Comparison of ENCODE assay signal across 16 mouse cellular contexts in the genomic region with DNA sequence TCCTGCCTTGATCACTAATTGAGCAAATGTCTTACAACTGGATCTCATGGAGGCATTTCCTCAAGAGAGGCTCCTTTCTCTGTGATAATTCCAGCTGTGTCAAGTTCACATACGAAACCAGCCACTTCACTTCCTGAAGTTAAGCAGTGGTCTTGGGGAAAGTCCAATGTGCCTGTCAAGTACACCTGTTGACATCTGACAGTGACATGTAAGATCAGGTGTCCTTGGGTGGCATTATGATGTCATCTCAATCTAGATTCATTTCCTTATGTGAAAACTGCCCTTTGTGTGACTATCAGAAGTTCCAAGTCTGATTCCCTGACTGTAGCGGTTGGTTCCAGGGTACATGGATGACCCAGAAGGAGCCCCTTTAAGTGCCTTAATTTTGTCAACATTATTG.
"Had no signal": no experiment of that assay in that cellular context is flagged by ENCODE, and none has a peak within 500 bp of the region (broad histone marks: within the 10 kb centered on the region; RNA-seq: fewer than 3 reads in every experiment).

No protein-coding gene starts in this region.

- DNase-seq: retina, postnatal 1 day; right cerebral cortex, adult 18-20 months; right cerebral cortex, postnatal 14 days; right cerebral cortex, postnatal 25 days; right cerebral cortex, postnatal 4 days; spleen, adult 18-20 months; thymus, adult 18-20 months; thymus, postnatal 14 days; thymus, postnatal 25 days; thymus, postnatal 36 days; thymus, postnatal 4 days had no signal

- H3K9ac ChIP-seq: neural tube, embryonic 12.5 days; neural tube, embryonic 13.5 days; neural tube, embryonic 15.5 days; stomach, embryonic 15.5 days had no signal

- H3K27me3 ChIP-seq: neural tube, embryonic 12.5 days; neural tube, embryonic 13.5 days; neural tube, embryonic 15.5 days; stomach, embryonic 15.5 days had no signal

- H3K9me3 ChIP-seq: neural tube, embryonic 12.5 days; neural tube, embryonic 13.5 days; neural tube, embryonic 15.5 days; stomach, embryonic 15.5 days had no signal

- H3K4me2 ChIP-seq: neural tube, embryonic 12.5 days; neural tube, embryonic 13.5 days; neural tube, embryonic 15.5 days; stomach, embryonic 15.5 days had no signal

- H3K4me1 ChIP-seq: neural tube, embryonic 12.5 days; neural tube, embryonic 13.5 days; stomach, embryonic 15.5 days had no signal

- H3K27ac ChIP-seq: neural tube, embryonic 12.5 days; neural tube, embryonic 13.5 days; neural tube, embryonic 15.5 days; stomach, embryonic 15.5 days; stomach, postnatal 0 days had no signal

- H3K4me3 ChIP-seq: neural tube, embryonic 12.5 days; neural tube, embryonic 13.5 days; neural tube, embryonic 15.5 days; stomach, embryonic 15.5 days had no signal

- H3K36me3 ChIP-seq: neural tube, embryonic 12.5 days; neural tube, embryonic 13.5 days; neural tube, embryonic 15.5 days; stomach, embryonic 15.5 days had no signal
